Mouse (Mus musculus) ES-E14 (cell line): ENCODE measurements at regions not wholly inside any gene's neighbourhood (a gene's known extent, or its start where the extent isn't known, plus 50 kb on each side); places are given as distances from the start of the nearest gene placed in this dataset.

ENCODE experiments used
- DNase-seq: peaks from one replicate; pipeline ENCODE4 v3.0.0-alpha.2; 2013; ENCODE audit warnings: low read depth, low spot score
- H3K27ac ChIP-seq: 2 replicates; pipeline ENCODE4 v1.5.1; 2012; ENCODE audit warnings: low read depth, mild to moderate bottlenecking, low read length, moderate library complexity, mixed read lengths; ENCODE audit not compliant: poor library complexity, insufficient read depth, severe bottlenecking
- H3K36me3 ChIP-seq: 2 replicates; pipeline ENCODE4 v1.6.1; 2012; ENCODE audit warnings: mild to moderate bottlenecking, low read length, moderate library complexity, mixed read lengths; ENCODE audit not compliant: control insufficient read depth, poor library complexity, insufficient read depth, severe bottlenecking
- H3K4me1 ChIP-seq, 2 experiments: fragments of 150-350 bp in 1 of 2; sonication (generic) in 1 of 2; 2 replicates each; pipeline ENCODE4 v1.6.1; 2012; ENCODE audit warnings: low read length in 2 of 2, mild to moderate bottlenecking in 1 of 2, mixed read lengths in 1 of 2; ENCODE audit not compliant: control insufficient read depth in 2 of 2, insufficient read depth in 2 of 2, poor library complexity in 1 of 2
- H3K4me3 ChIP-seq, 2 experiments: fragments of 150-350 bp in 1 of 2; sonication (generic) in 1 of 2; 2 replicates each; pipeline ENCODE4 v1.5.1; 2012; ENCODE audit warnings: low read length in 2 of 2, low read depth in 1 of 2, mild to moderate bottlenecking in 1 of 2, mixed read lengths in 1 of 2; ENCODE audit not compliant: insufficient read depth in 1 of 2, poor library complexity in 1 of 2, severe bottlenecking in 1 of 2
- H3K9ac ChIP-seq: 2 replicates; pipeline ENCODE4 v1.6.1; 2012; ENCODE audit warnings: low read depth, mild to moderate bottlenecking, low read length, mixed read lengths; ENCODE audit not compliant: poor library complexity, insufficient read depth, severe bottlenecking
- H3K9me3 ChIP-seq: fragments of 150-350 bp; sonication (generic); 2 replicates; pipeline ENCODE4 v1.6.1; 2012; ENCODE audit warnings: low read depth, mild to moderate bottlenecking, low read length; ENCODE audit not compliant: control insufficient read depth, insufficient read depth
- CHD2 ChIP-seq: IDR thresholded peaks from 2 replicates; pipeline ENCODE4 v1.6.1; 2014; ENCODE audit warnings: mild to moderate bottlenecking, low read depth, low read length, inconsistent platforms
- HCFC1 ChIP-seq: IDR thresholded peaks from 2 replicates; pipeline ENCODE4 v1.6.1; 2012; ENCODE audit warnings: low read length, inconsistent platforms, borderline replicate concordance; ENCODE audit not compliant: insufficient read depth
- MAFK ChIP-seq: IDR thresholded peaks from 2 replicates; pipeline ENCODE4 v1.6.1; 2014; ENCODE audit warnings: mild to moderate bottlenecking, low read depth, low read length, inconsistent platforms; ENCODE audit not compliant: insufficient read depth
- ZC3H11A ChIP-seq: IDR thresholded peaks from 2 replicates; pipeline ENCODE4 v1.6.1; 2012; ENCODE audit warnings: low read depth, mild to moderate bottlenecking, inconsistent platforms, low read length, borderline replicate concordance
- ZNF384 ChIP-seq: IDR thresholded peaks from 2 replicates; pipeline ENCODE4 v1.6.1; 2012; ENCODE audit warnings: low read depth, low read length, inconsistent platforms
- in situ Hi-C, 2 experiments: fragments of 600-800 bp; cut with MboI; formaldehyde crosslinking; loops; one replicate each; pipeline ENCODE4 v1.15.1; 2025; ENCODE audit warnings: low sequenced_read_pairs in 2 of 2, inconsistent platforms in 1 of 2; ENCODE audit not compliant: unreplicated experiment in 2 of 2

GRCm38 (mm10) chr4:142465226-142465625, 226.0 kb upstream of the Kazn start:
- TF ChIP-seq ZNF384 (no peak), MAFK (no peak), CHD2 (no peak), ZC3H11A (no peak), HCFC1 (no peak)
- Histone ChIP-seq H3K9me3 (no peaks in the 10 kb centered on the region), H3K4me3 (no peak overlapping the region), H3K9ac (no peak overlapping the region), H3K4me1 (no peaks in the 10 kb centered on the region), H3K36me3 (no peaks in the 10 kb centered on the region), H3K27ac (no peak overlapping the region)
- in situ Hi-C loops = no loop called here
- DNase-seq = no peak

DNA sequence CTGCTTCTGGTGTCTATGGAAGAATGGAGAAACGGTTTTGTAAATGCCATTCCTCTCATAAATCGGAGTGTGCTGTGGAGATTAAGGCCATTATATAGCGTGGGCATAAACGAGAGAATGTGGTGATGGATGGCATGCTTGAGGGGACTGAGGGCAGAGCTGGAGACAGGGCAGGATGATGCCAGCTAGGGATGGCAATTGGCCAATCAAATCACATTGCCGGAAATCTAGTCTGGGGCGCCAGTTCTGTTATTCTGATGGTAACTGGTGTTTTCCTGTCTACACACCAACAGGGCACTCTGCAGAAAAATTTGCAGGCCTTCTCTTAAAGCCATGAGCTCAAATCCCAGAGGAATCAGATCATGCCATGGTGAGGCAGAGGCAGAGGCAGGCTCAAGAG, 224.9 kb upstream of the Kazn start:
- H3K4me1 ChIP-seq = no peaks in the 10 kb centered on the region
- H3K4me3 ChIP-seq = no peak overlapping the region
- in situ Hi-C loops = no loop called here
- H3K27ac ChIP-seq = no peak overlapping the region
- TF ChIP-seq ZNF384 = no peak
- TF ChIP-seq CHD2 = no peak
- no peak for TF ChIP-seq ZC3H11A
- no peak for TF ChIP-seq MAFK
- no peak for TF ChIP-seq HCFC1
- H3K36me3 ChIP-seq = no peaks in the 10 kb centered on the region
- H3K9me3 ChIP-seq = no peaks in the 10 kb centered on the region
- H3K9ac ChIP-seq = no peak overlapping the region
- DNase-seq = no peak

DNA sequence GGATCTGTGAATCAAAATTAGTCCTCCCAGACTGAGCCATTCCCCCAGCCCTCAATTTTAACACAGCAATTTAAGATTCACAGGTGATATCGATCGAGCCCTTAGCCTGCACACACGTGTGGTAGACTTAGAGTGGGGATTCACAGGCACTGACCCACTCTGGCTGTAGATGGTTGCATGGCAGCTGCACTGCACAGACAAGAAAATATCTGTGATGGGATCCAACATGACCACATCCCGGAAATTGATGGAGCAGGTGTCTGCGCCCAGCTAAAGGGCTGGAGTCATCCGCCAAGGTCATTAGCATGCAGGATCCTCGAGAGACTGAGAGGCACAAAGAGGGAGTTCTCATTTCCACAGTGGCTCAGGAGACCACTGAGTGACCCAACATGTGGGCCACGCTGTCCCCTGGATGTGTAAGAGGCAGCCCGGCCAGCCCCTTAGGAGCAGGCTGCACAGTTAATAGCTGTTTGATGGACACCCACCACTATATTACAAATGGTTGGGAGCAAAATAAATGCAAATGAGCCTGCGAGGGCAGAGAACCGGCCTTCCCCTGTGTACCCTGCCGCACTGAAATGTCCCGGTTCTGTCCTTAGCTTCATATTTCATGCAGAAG, 221.4 kb upstream of the Kazn start:
- TF ChIP-seq CHD2 (no peak), MAFK (no peak), HCFC1 (no peak), ZNF384 (no peak), ZC3H11A (no peak)
- Histone ChIP-seq H3K27ac (no peak overlapping the region), H3K9ac (no peak overlapping the region), H3K9me3 (no peaks in the 10 kb centered on the region), H3K4me3 (no peak overlapping the region), H3K36me3 (no peaks in the 10 kb centered on the region), H3K4me1 (no peaks in the 10 kb centered on the region)
- in situ Hi-C loops = no loop called here
- no peak for DNase-seq

GRCm38 (mm10) chr4:142452614-142453013, 213.4 kb upstream of the Kazn start:
- Histone ChIP-seq H3K36me3 (no peaks in the 10 kb centered on the region), H3K27ac (no peak overlapping the region), H3K9me3 (no peaks in the 10 kb centered on the region), H3K4me1 (peaks cover 0 to 4% of the 10 kb centered on the region in 2 experiments; a peak in 1 of 4 replicates), H3K4me3 (no peak overlapping the region), H3K9ac (no peak overlapping the region)
- no peak for DNase-seq
- no peak for TF ChIP-seq MAFK
- no peak for TF ChIP-seq ZNF384
- TF ChIP-seq CHD2 = no peak
- no peak for TF ChIP-seq ZC3H11A
- no peak for TF ChIP-seq HCFC1
- in situ Hi-C loops = no loop called here

DNA sequence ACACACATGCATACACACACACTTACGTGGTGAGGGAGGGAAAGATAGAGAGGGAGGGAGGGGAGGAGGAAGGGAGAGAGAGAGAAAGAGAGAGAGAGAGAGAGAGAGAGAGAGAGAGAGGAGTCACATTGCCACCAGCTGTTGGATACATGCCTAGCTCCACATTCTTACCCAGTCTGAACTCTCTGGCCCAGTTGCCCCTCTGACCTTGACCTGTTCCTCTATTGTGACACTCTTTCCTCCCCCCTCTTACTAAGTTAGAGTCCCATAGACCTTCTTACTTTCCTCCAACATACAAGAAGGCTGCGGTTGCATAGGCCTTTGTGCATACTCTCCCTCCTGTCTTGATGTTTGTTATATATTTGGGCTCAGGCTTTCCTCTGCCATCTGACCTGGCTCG, 211.7 kb upstream of the Kazn start:
- in situ Hi-C loops = no loop called here

More for the DNA sequence above, 211.7 kb upstream of the Kazn start:
- Histone ChIP-seq H3K27ac (no peak overlapping the region), H3K4me3 (no peak overlapping the region), H3K9me3 (no peaks in the 10 kb centered on the region), H3K4me1 (peaks cover 0 to 4% of the 10 kb centered on the region in 2 experiments; a peak in 1 of 4 replicates), H3K9ac (no peak overlapping the region), H3K36me3 (no peaks in the 10 kb centered on the region)
- no peak for DNase-seq
- TF ChIP-seq ZNF384 = no peak
- no peak for TF ChIP-seq ZC3H11A
- no peak for TF ChIP-seq HCFC1
- no peak for TF ChIP-seq CHD2
- TF ChIP-seq MAFK = no peak
